Mouse (Mus musculus): ENCODE results near the gene Kcnj11.

The Kcnj11 gene

DNA sequence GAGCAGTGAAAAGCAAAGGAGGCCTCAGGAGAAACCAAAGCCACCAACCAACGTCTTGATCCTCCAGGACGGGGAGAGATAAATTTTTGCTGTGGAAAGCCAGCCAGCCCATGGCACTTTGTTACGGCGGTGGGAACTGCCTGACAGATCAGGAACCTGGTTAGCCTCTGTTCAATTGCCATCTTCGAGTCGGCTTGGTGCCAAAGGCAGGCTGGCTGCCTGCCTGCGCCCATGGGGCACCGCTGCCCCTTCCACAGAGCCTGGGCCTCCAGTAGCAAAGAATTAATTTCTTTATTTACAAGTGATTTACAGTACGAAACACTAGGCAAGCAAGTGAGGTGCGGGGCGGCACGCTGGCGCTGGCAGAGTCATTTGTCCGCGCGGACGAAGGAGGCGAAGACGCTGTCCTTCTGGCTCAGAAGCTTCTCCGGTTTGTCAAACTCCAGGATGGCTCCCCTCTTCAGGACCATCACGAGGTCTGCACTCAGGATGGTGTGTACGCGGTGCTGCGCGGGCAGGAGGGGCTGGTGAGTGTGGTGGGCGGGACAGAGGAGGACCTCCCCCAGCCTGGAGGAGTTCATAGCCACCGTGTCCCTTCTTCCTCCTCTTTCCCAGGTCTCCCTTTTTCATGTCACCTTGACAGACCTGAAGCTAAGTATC is 3.8 kb upstream of the Kcnj11 start:
- DNase-seq (ENCODE audit: low read depth, low spot score): no peak

DNA sequence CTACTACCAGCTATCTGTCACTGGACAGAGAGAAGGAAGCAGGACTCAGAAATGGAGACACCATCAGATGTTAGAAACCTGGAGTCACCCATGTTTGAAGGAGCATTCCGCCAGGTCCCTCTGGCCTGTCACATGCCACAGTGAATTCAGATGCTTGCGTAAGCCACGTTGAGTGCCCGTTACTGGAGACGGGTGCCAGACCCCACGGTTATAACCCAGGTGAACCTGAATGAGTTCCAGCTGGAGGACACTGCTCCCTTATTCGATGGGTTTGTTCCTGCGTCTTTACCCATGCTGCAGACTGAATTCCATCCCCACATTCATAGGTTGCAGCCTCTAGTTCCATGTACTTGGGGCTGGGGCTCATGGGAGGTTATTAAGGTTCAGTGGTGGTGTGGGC is 3.2 kb upstream of the Kcnj11 start:
- no peak for DNase-seq (ENCODE audit: low read depth, low spot score)

DNA sequence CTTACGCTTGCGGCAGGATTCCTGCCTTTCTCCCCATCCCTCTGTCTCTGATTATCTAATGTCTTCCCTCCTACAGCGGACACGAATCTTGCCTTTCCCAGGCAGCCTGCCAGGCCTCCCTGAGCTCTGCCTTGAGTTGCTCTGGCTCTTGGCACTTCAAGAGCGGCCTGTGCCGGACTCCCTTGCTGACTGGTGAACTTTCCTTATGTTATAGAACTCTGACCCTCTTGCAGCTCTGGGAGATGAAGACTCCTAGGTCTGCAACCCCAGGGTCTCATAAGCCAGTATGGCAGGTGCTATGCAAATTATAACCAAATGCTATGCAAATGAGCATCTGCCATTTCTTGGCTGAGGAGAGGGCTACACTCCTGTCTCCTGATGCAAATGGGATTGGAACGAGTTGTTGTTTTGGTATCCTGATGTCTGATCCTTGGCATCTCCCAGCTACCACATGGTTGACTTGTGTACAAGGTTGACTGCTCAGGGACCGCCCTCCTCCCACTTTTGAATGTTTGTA is 2.6 kb upstream of the Kcnj11 start:
- DNase-seq (ENCODE audit: low read depth, low spot score): no peak

GRCm38 (mm10) chr7:46099682-46100081 is 882 bp downstream of the Kcnj11 start:
- DNase-seq (ENCODE audit: low read depth, low spot score): no peak

DNA sequence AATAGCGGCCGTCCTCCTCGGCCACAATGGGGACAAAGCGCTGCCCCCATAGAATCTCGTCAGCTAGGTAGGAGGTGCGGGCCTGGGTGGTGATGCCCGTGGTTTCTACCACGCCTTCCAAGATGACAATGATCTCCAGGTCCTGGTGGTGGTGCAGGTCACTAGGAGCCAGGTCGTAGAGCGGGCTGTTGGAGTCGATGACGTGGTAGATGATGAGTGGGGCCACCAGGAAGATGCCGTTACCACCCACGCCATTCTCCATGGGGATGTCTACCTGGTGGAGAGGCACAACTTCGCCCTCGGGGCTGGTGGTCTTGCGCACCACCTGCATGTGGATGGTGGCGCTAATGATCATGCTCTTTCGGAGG is 1.7 kb downstream of the Kcnj11 start:
- DNase-seq (ENCODE audit: low read depth, low spot score): peak; percentile 23

DNA sequence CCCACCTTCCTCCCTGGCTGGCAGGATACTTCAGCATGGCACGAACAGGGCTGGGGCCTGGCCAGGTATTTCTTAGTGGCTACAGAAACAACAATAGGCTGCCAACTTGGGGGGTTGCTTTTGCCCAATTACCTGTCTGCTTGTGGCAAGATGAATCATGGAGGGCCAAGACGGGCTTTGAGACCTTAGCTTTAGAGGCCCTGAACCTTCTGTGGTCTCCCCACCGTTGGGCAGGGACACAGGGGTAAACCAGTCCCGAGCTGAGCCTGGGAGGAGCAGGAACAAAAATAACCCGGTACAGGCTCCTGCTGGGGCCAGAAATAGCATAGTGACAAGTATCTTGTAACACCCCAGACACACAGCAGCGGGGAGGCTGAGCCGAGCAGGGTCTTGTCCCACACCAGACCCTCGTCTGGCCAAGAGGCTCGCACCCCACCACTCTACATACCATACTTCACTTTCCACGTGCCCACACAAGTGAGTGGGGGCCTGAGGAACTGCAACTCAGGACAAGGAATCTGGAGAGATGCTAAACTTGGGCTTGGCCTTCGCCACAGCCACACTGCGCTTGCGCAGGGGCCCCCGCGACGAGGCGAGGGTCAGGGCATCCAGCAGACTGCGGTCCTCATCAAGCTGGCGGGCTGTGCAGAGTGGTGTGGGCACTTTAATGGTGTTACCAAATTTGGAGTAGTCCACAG is 2.2 kb downstream of the Kcnj11 start:
- no peak for DNase-seq (ENCODE audit: low read depth, low spot score)

DNA sequence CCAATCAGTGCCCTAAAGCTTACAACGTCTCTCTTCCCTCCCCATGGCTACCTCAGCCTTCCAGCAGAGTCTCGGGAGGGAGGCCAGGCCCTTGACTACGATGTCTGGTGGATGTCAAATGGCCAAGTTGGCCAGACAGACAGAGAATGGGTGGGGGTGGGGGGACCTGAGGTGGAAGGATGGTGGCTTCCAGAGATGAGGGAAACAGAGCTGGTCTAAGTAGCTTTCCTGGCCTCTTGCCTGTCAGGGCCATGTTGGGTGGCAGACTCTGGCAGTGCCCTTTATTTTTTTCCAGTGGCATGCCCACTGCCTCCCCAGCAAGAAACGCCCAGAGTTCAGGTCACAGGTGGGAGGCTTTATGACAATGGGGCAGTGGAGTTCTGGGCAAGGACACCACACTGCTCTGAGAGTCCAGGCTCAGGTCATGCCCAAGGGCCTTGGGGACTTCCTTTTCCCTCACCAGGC is 3.2 kb downstream of the Kcnj11 start:
- DNase-seq (ENCODE audit: low read depth, low spot score): no peak

GRCm38 (mm10) chr7:46096136-46096535 is 4.4 kb downstream of the Kcnj11 start:
- DNase-seq (ENCODE audit: low read depth, low spot score): peak; percentile 81

- no peak for DNase-seq (ENCODE audit: low read depth, low spot score)
Observed at GRCm38 (mm10) chr7:46092803-46093202, 7.8 kb downstream of the Kcnj11 start.

GRCm38 (mm10) chr7:46088241-46088640 is 12.3 kb downstream of the Kcnj11 start:
- no peak for DNase-seq (ENCODE audit: low read depth, low spot score)

DNA sequence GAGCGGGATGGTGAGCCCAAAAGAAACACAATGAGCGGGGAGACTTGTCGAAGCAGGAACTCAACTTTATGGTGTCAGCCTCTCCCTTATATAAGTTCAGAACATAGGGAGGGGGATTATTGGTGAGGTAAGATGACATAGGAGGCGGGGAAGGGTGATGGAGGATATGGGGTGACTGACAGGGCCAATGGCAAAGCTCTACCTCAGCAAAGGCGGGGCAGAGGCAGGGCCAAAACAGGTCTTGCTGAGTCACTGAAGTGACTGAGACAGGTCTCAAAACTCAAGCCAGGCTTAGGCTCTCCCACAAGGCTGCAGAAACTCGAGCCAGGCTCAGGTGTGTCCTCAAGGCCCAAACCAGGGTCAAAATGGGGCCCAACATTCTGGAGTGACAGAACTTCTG is 14.2 kb downstream of the Kcnj11 start:
- DNase-seq (ENCODE audit: low read depth, low spot score): no peak

GRCm38 (mm10) chr7:46084839-46085513 is 15.6 kb downstream of the Kcnj11 start:
- peak; percentile 23 for DNase-seq (ENCODE audit: low read depth, low spot score)

GRCm38 (mm10) chr7:46084024-46084423 is 16.5 kb downstream of the Kcnj11 start:
- no peak for DNase-seq (ENCODE audit: low read depth, low spot score)

- no peak for DNase-seq (ENCODE audit: low read depth, low spot score)
Observed at GRCm38 (mm10) chr7:46077675-46078074, 22.9 kb downstream of the Kcnj11 start.

GRCm38 (mm10) chr7:46076844-46077243 is 23.7 kb downstream of the Kcnj11 start:
- no peak for DNase-seq (ENCODE audit: low read depth, low spot score)

GRCm38 (mm10) chr7:46068831-46069230 is 31.7 kb downstream of the Kcnj11 start:
- DNase-seq (ENCODE audit: low read depth, low spot score): no peak

- DNase-seq (ENCODE audit: low read depth, low spot score): no peak
Observed at GRCm38 (mm10) chr7:46063296-46063695, 37.3 kb downstream of the Kcnj11 start.

DNA sequence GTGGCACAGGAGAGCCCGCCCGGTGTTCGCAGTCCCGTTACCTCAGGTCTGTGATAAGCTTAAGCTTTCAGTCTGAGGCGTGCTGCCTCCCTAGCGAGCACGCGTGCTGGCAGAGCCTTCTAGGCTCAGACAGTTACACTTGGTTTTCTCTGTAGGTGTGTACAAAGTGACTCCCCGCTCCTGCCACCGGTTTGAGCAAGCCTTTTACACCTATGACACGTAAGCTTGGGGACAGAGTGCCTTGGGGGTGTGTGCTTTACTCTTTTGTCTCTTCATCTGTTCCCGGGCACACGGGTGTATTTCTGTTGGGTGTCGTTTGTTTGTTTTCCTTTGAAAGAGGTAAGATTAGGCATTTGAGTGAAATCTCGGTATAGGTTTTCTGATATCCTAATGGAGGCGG is 39.0 kb downstream of the Kcnj11 start:
- DNase-seq (ENCODE audit: low read depth, low spot score): no peak

DNA sequence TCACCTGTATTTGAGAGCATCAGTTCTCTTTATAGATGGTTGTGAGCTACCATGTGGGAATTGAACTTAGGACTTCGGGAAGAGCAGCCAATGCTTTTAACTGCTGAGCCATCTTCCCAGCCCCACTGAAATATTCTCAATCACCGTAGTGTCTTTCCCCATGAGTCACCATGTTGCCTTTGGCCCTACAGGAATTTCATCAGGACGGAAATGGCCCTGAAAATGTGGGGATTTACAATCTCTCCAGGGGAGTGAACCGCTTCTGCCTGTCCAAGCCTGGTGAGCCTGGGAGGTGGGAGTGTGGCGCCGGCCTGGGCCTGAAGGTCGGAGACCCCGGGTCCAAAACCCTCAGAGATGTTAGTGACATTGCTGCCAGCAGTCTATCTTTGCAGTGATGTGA is 39.9 kb downstream of the Kcnj11 start:
- no peak for DNase-seq (ENCODE audit: low read depth, low spot score)

DNA sequence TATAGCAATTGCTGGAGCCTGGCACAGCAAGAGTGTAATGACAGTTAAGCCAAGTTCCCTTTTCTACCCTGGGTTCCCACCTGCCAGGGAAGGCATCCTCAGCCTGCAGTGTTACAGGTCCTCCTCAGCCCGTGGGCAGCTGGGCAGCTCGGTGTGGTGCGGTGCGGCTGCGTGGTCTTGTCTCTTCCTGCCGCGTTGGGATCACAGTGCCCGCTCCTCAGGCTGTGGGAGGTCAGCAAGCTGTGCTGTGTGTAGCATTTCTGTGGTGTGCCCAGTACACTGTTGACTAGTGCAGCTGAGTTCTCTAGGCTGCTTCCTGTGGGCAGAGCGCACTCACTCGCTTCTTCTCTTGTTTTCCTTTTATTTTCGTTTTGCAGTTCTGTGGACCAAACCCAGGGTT is 41.7 kb downstream of the Kcnj11 start:
- DNase-seq (ENCODE audit: low read depth, low spot score): no peak

GRCm38 (mm10) chr7:46053566-46053965 is 47.0 kb downstream of the Kcnj11 start:
- DNase-seq (ENCODE audit: low read depth, low spot score): no peak

DNA sequence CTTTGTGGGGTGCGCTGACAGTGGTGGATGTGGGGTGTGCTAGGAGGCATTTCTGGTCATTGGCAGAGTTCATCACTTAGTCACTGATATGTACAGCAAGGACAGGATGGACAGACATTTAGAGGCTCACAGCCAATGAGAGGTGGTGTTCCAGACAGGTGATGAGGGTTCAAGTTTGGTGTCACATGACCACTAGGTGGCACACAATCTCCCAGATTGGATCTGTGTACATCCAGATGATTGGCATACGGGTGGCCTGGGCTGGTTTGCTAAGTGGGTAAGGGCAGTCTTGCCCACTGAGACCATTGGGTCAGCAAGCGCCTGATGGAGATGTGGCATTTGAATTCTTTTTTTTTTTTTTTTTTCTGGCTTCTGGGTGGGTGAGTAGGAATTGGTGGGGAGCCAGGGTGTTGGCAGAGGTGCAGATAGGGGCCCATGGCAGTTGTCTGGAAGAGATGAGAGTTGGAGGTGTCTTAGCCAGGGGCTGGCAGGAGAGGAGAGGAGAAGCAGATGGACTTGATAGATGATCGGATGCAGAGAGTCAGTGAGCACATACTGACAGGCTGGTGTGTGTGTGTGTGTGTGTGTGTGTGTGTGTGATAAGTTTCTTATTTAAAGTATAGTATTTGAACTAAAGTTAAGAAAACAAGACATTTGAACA is 48.3 kb downstream of the Kcnj11 start:
- DNase-seq (ENCODE audit: low read depth, low spot score): no peak
